Mouse (Mus musculus): ENCODE results near the gene Fut1.

Gene Fut1

DNA sequence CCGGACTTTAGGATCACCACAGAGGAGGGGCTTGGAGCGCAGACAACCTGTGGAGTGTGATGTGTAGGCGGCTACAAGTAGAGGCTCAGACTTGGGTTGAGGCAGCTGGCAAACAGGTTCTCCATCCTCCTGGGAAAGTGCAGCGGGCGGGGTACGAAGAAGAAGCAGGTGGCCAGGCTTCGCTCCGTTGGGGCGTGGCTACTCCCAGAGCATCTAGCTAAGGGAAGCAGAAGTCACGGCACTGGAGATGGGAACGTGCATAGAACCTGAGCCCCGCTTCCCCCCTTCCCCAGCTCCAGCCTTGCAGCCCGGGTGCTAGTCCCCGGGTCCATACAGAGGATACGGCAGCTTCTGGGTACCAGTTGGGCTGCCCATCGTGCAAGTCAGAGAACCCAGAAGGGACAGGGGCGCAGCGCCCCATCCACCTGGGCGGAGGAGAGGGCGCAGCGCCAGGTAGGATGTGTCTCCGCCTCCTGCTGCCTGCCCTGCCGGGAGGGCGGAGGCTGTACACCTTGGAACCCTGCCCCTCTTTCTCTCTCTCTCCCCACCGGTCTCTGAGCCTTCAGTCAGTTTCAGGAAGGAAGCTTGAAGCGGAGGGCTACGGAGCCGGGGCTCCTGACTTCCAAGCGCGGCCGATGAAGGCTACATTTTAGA is at the start of gene Fut1:
Gene Fut1, plus strand, starts transcription at position 248 of the 654 bp plus-strand sequence.
- in situ Hi-C loops (cut with MboI, MseI): no loop called here

DNA sequence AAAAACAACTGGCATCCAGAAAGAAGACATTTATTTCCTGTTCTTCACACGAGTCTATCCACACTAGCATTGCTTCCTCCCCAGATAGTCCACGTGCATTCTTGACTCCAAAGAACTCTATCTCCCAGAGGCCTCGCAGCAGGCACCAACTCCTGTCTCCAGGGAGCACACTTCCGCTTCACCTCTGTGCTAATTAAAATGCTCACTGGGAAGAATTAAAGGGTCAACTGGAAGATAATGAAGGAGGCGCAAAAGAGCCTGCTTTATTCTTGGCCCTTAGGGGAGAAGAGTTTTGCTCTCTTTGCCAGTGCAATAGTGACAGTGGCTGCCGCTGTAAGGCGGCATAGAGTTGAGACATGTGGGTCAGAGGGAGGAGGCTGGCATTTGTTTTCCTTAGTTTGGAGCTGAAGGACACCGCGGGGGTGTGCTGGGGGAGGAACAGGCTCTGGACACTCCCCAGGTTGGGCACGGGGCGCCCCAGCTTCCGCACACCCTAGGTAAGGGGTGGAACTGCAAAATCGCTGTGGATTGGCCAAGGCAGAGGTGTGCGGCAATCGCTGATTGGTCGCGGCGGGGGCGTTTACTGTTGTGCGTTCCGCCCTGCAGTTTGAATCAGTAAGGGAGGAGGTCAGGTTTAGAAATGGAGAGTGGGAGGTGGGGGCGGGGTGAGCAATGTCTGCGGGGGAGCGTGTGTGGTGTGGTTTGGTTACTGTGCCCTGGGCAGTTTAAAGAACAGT is 49.1 kb upstream of the Fut1 start:
- in situ Hi-C loops (cut with MboI, MseI): no loop called here

DNA sequence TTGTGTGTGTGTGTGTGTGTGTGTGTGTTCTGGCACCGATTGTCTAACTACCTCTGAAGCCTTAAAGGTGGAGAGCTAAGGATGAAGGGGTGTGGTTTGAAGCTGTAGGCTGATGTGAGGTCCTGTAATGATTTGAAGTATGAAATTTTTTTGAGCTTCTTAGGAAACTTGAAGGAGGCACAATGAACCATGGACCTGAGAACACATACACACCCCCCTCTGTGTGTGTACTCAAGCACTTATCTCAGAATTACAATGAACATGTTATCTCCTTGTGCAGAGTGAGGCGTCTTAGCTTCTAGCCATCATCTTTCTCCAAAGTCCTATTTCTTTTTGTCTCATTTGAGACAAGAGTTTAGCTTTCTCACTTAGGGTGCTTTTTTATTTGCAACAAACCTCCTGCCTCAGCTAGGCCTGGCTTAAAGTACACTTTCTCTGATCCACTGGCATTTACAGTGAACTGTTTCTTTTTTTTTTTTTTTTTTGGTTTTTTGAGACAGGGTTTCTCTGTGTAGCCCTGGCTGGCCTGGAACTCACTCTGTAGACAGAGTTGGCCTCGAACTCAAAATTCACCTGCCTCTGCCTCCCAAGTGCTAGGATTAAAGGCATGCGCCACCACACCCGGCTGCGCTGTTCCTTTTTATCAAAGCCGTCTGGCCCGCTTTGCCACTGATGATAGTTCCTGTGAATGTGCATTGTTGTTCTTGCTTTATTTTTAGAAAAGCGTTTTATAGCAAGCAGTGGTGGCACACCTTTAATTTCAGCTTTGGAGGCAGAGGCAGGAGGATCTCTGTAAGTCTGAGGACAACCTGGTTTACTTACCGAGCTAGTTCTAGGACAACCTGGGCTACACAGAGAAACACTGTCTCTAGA is 48.3 kb upstream of the Fut1 start:
- in situ Hi-C loops (cut with MboI, MseI): no loop called here

DNA sequence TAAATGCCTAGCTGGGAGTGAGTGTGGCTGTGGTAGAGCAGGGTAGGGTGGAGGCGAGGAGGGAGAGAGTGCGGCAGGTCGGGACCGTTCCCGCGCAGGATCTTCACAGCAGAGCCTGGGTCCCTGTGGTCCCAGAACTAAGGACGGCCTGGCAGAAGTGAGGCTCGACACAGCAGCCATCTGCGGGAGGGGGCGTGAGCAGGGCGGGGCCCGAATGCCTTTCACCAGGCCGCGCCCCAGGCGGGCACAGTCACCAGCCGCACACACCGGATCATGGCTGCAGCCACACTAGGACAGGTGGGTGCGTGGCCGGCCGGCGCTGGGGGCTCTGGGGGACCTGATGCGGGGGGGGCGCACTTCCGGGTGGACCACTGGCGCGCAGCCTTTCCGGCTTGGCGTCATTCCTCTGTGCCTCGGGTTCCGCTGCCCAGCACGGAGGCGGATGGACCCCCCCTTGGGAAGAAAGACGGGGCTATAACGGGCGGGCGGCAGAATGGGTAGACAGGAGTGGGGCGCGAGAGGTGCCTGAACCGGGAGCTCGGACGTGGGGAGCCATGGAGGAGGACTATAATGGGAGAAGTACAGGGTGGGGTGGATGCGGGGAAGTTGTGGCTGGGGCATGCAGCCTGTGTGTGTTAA is 46.9 kb upstream of the Fut1 start, which contains the start of gene Bcat2:
Gene Bcat2, plus strand, starts transcription at position 51 of the 639 bp plus-strand sequence.
- in situ Hi-C loops (cut with MboI, MseI): no loop called here

DNA sequence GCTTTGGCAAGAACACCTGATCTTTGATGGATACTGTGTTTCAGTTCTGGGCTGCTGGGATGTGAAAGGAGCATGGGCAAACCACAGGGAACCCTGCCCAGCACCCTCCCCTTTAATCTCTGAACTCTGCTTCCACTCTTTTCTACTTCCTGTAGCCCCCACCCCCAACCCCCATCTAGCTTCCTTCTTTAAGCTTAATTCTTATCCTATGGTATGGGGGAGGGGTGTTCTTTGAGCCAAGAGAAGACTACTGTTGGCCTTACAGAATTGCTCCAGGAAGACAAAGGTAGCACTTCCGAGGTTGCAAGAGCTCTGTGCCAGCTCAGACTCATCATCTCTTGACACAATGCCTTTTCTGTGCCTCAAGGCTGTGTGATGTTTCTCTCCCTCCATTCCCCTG is 45.1 kb upstream of the Fut1 start:
- in situ Hi-C loops (cut with MboI, MseI): no loop called here

DNA sequence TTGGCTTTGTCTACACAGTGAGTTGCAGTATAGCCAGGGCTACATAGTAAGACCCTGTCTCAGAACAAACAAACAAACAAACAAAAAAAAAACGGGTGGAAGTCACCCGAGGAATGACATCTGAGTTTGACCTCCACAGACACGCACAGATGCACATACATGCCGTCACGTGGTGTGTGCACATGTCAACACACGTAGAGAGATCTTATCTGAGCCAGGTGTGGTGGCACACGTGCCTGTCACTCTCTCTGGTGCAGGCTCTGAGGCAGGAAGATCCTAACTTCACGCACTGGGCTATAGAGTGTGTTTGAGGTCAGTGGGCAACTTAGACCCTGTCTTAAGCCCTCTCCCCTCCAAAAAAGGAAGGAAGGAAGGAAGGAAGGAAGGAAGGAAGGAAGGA is 43.1 kb upstream of the Fut1 start:
- in situ Hi-C loops (cut with MboI, MseI): no loop called here

DNA sequence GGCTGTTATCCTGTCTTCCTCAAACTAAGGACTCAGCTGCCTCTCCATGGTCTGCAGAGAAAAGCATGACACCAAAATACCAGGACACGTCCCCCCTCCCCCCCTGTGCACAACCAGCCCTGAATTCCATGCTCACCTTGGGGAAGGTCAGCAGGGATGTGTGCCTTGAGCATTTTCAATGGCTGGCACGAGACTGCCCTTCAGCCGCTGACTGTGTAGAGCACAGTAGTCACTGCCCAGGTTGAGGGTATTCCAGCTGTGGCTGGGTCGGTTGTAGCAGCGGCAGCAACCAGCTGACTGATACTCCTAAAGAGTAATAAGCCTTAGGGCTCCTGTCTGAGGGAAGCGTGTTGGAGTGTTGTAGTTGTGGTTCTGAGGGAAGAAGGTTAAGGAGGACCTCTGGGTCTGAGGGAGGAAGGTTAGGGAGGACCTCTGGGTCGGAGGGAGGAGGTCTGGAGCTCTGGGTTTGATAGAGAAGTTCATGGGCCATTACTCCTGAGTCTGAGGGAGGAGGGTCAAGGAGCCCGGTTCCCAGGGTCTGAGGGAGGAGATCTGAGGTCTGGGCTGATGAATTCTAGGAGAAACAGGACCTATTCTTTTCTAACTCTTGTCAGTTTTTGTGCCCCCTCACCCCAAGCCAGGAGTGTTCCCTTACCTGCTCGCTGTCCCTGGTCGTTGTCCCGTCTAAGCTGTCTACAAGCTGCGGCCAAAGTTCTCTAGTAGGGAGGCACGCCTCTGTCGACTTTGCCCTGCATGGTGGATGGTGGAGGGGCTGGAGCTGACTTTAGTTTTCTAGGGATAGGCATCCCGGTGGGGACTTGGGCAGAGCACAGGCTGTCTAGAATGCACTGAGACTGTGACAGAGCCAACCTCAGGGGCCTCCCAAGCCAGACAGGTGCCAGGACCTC is 42.4 kb upstream of the Fut1 start:
- in situ Hi-C loops (cut with MboI, MseI): no loop called here

DNA sequence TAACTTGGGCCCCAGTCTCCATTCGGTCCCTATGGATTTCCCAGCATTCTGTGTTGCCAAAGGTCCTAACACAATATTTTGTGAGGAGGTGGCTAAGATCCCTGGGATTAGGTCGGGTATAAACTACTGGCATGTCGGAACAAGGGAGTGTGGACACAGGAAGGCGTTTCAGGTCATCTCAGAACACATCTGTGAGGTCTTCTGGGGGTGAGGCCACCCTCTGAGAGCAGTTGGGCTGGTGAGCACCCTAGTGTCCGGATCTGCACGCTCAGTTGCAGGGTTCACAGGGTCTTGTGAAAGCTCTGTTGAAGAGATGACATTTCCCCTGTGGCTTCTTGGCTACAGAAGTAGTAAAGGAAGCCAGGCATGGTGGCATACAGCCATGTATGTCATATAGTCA is 31.2 kb upstream of the Fut1 start:
- in situ Hi-C loops (cut with MboI, MseI): no loop called here

DNA sequence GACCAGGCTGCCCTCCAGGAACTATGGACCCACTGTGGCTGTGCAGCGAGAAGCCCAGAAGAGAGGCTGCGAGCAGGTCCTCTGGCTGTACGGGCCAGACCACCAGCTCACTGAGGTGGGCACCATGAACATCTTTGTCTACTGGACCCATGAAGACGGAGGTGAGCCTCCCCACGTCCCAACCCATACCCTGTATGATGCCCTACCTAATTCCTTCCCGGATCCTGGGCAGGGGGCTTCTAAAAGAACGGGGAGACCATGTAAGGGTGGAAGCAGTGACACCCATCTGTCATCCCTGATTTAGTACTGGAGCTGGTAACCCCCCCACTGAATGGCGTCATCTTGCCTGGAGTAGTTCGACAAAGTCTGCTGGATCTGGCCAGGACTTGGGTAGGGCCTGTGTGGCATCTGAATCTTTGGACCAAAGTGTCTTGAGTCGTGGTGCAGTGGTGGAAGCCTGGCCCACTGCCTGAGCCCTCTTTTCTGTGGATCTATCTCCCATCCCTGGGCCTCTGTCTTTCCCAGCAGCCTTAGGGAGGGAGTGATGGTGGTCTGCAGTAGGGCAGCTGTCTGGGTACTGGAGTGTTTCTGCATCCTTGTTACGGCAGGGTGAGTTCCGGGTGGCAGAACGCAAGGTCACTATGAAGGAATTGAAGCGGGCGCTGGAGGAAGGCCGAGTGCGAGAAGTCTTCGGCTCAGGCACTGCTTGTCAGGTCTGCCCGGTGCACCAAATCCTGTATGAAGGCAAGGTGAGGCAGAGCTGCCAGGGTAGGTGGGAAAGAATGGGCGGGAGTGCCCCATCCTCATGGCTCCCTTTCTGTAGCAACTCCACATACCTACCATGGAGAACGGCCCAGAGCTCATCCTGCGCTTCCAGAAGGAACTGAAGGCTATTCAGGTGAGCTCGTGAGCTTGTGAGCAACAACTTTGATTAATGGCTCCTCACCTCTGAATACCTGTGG is 29.2 kb upstream of the Fut1 start:
- in situ Hi-C loops (cut with MboI, MseI): no loop called here

DNA sequence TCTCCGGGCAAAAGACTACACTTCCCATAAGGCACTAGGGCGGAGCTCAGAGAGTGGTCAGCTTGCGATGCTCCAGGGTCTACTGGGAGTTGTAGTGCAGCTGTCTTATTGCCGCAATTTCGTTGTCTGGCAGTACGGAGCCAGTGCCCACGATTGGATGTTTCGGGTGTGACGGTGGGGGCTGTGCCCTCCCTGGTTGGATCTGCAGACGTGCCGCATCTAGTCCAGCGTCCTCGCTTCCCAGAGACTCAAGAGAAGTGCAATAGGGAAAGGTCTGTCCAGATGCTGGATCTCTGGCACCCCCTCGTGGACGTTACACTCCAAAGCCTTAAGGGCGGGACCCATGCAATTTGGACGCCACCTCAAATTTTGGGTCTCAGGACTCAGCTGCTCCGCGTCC is 27.9 kb upstream of the Fut1 start:
- in situ Hi-C loops (cut with MboI, MseI): no loop called here

DNA sequence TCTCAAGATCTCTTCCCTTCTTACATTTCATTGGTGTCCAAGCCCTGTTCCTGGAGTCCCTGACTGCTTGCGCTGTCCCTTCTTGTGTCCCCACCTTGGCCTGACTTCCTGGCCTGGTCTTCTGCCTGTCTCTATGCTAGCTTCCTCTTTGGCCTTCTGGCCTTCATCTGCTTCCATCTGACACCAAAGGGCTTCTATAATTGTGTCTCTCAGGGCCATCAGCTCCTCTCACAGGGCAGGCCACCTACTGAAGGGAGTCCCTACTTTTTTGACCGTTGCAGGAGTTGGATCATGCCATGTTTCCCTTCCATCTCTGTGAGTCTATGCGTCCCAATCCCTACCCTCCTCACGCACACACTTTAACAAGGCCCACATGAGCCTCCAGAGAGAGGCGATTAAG is 27.2 kb upstream of the Fut1 start:
- in situ Hi-C loops (cut with MboI, MseI): no loop called here

DNA sequence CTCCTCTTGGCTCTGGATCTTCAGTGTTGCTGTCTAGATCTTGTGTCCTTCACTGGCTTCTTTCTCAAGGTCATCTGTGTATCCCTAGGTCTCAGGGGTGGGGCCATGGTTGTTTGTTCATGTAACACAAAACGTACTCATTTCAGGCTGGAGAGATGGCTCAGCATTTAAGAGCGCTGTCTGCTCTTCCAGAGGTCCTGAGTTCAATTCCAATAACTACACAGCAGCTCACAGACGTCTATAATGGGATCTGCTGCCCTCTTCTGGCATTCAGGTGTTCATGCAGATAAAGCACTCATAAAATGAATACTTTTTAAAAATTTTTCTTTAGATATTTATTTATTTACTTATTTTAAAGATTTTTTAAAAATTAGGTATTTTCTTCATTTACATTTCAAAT is 26.2 kb upstream of the Fut1 start:
- in situ Hi-C loops (cut with MboI, MseI): no loop called here

DNA sequence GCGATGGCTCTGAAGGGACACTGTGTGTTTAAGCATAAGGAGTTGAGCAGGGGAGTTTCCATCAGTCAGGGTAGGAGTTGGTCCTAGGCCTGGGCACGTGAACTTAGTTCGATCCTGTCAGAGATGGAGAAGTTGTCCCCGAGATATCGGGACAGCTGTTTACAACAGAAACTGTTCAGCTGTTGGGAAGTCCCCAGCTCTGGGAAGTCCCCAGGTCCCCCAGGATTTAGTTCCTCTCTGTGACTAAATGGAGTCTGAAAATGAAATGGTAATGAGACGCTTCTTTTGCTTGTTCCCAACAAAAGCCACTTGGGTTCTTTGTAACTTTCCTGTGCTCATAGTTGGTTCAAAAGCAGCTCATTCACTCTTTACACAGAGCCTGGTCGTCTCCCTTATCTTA is 25.2 kb upstream of the Fut1 start:
- in situ Hi-C loops (cut with MboI, MseI): no loop called here

DNA sequence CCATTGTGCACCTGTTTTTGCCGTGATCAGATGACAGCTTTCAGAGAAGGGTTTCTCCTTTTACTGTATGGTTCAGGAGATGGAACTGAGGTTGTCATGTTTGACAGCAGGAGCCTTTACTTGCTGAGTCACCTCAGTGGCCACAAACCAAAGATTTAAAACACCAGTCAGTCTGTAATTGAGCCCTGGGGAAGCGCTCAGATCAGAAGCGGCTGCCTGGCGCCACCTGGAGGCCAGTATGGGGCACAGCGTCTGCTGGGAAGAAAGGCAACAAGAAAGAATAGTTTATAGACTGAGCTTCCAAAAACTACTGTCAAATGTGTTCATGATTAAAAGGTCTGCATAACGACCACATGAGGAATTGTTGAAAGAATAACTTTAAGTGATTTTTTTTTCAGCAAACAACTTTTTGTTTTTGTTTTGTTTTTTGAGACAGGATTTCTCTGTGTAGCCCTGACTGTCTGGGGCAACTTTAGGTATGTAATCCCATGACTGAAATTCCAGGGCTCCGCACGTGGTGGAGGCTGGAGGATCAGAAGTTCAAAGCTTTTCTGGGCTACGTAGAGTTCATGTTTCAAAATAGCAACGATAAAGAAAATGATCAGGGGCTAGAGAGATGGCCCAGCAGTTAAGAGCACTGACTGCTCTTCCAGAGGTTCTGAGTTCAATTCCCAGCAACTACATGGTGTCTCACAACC is 23.8 kb upstream of the Fut1 start:
- in situ Hi-C loops (cut with MboI, MseI): no loop called here

DNA sequence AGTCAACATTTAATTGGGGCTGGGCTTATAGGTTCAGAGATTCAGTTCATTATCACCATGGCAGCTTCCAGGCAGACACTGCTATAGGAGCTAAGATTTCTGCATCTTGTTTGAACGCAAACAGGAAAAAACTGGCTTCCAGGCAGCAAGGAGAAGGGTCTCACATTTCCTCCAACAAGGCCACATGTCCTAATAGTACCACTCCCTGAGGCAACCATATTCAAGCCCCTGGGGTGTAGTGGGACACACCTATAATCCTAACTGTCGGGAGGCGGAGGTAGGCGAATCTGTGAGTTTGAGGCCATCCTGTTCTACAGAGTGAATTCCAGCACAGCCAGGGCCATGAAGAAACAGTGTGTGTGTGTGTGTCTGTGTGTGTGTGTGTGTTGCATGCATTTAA is 21.9 kb upstream of the Fut1 start:
- in situ Hi-C loops (cut with MboI, MseI): no loop called here

DNA sequence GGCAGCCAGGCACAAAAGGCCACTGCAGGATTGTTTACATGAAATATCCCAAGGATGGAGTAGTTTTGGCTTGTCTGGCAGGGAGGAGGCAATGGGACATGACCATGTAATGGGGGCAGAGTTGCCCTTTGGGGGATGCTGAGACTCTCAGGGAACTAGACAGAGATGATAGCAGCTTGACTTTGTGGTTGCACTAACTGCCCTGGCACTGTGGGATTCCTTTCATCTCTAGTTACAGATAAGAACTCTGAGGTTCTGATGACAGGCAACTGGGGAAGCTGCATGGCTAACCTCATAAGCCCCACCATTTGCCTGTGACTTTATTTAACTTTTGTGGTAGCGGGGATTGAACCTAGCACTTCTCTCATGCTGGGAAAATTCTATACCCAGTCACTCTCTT is 21.0 kb upstream of the Fut1 start:
- in situ Hi-C loops (cut with MboI, MseI): no loop called here

DNA sequence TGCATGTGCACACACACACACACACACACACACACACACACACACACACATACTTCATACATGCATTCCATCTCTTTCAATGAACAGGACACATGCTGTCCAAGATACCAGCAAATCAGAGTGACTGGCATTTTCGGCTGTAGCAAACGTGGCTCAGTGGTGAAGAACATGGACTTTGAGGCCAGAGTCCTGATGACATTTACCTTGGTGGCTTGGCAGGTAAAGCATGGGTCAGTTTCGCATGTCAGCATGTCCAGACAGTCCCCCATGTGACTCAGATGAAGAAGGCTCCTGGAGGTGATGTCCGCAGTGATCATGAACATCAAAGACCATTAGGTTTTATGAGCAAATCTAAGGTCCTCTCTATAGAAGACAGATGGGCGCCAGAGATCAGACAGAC is 20.1 kb upstream of the Fut1 start:
- in situ Hi-C loops (cut with MboI, MseI): no loop called here

DNA sequence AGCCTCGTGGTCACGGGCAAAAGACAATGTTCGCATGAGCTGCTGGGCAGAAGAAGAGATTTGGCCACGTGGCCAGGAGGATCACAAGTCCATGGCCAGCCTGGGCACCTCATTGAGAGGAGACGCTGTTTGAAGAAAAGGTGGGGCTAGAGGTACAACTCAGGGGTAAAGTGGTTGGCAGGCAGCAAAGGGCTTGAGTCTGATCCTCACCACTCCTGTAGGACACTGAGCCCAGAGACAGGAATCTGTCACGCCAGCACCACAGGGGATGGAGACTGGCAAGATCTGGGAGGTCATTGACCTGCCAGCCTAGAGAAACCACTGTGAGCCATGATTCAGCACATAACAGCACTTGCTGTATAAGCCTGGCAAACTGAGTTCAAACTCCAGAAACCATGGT is 19.6 kb upstream of the Fut1 start:
- in situ Hi-C loops (cut with MboI, MseI): no loop called here

All from T-helper 1 cell (primary cell).